Mouse (Mus musculus) kidney, embryonic 15.5 days (tissue): Measurements from ENCODE around the gene B3gat3. TPM values are rescaled to one million over a fixed set of nuclear protein-coding genes. Genes with fewer than 3 reads are reported as not detected.

Source experiments
- ATAC-seq: fragments of 200-750 bp; cut with Nextera tagmentation; replicated peaks from 2 replicates; pipeline ENCODE4 v1.8.0; 2017; ENCODE audit warnings: moderate TSS enrichment; ENCODE audit not compliant: low FRiP score
- H3K27ac ChIP-seq: fragments of 300-500 bp; sonication (generic); 2 replicates; pipeline ENCODE4 v1.5.1; 2015; ENCODE audit warnings: mild to moderate bottlenecking, inconsistent platforms
- H3K27me3 ChIP-seq: fragments of 300-500 bp; sonication (generic); 2 replicates; pipeline ENCODE4 v1.6.1; 2015; ENCODE audit warnings: inconsistent platforms
- H3K36me3 ChIP-seq: fragments of 300-500 bp; sonication (generic); 2 replicates; pipeline ENCODE4 v1.6.1; 2015; ENCODE audit warnings: inconsistent platforms
- H3K4me1 ChIP-seq: fragments of 300-500 bp; sonication (generic); 2 replicates; pipeline ENCODE4 v1.6.1; 2015; ENCODE audit warnings: inconsistent platforms
- H3K4me2 ChIP-seq: fragments of 300-500 bp; sonication (generic); 2 replicates; pipeline ENCODE4 v1.6.1; 2015; ENCODE audit warnings: moderate library complexity, mild to moderate bottlenecking, inconsistent platforms
- H3K4me3 ChIP-seq: fragments of 300-500 bp; sonication (generic); replicated peaks from 2 replicates; pipeline ENCODE4 v1.5.1; 2015; ENCODE audit warnings: mild to moderate bottlenecking, inconsistent platforms
- H3K9ac ChIP-seq: fragments of 300-500 bp; sonication (generic); 2 replicates; pipeline ENCODE4 v1.6.1; 2015; ENCODE audit warnings: mild to moderate bottlenecking, inconsistent platforms
- H3K9me3 ChIP-seq: fragments of 300-500 bp; sonication (generic); replicated peaks from 2 replicates; pipeline ENCODE4 v1.6.1; 2016; ENCODE audit warnings: inconsistent platforms
- WGBS: fragments of 180-500 bp; shearing (Covaris S2); methylation state at CpG from one replicate; pipeline ENCODE4 v1.1.7; 2015; ENCODE audit warnings: mixed read lengths; 5-methylcytosine and 5-hydroxymethylcytosine counted together
- microRNA-seq: library from miRNA; unstranded; fragments of <30 nt; microRNA quantifications from one replicate; pipeline ENCODE4, GENCODE M21; 2016
- polyA plus RNA-seq: library from polyadenylated mRNA; unstranded; fragments of >200 nt; fragmentation: Nextera tagmentation; extraction: Ambion mirVana; gene quantifications from 2 replicates; pipeline ENCODE4 v1.2.1, GENCODE M21; 2015

Gene B3gat3
- polyA plus RNA-seq, 1 experiment from 2014 or later: 51.8 TPM

DNA sequence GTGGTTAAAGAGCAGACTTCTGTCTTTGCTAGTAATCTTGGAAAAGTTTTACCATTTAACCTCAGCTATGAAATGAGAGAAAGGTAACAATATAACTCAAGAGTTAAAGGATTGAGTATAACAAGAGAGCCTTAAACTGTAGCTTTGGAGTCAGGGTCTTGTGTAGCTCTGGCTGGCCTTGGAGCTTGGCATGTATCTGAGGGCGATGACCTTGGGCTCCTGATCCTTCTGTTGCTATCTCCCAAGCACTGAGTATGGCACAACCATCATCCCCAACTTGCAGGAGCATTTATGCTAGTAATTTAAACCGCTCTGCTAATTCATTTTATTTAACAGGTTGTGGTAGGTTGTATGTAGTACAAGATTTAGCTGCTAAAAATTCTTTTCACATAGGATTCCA lies 55.3 kb downstream of the B3gat3 start:
- ATAC-seq: no peak
- peaks cover 100% of the 10 kb centered on the region for H3K36me3 ChIP-seq
- WGBS: 89% methylated on average over 2 of the region's 2 CpGs
- no peak overlapping the region for H3K9ac ChIP-seq
- no peaks in the 10 kb centered on the region for H3K9me3 ChIP-seq
- peaks cover 6% of the 10 kb centered on the region; the same call in 1 of the 2 replicates for H3K4me1 ChIP-seq
- H3K4me2 ChIP-seq: no peak overlapping the region
- no peak overlapping the region for H3K4me3 ChIP-seq
- no peaks in the 10 kb centered on the region for H3K27me3 ChIP-seq
- peak overlapping the region; percentile 13; the same call in 1 of the 2 replicates for H3K27ac ChIP-seq

DNA sequence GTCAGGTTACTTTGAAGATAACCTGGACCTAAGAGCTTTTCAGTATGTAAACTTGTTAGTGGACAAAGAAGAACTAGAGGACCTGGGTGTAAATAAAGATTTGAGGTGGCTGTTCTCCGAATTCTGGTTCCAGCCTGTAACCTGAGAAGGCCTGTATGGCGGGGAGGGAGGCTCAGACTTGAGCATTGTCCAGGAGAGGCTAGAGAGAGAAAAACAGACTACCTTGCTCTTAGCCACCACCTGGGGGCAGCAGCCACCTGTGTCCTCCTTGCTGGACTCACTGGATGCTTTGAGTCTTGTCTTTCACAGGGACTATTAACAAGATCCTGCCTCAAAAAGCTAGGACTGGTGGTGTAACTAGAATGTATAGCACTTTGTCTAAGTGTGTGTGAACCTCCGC lies 56.4 kb downstream of the B3gat3 start:
- Histone ChIP-seq H3K4me3 (no peak overlapping the region), H3K4me2 (no peak overlapping the region), H3K36me3 (peaks cover 96% of the 10 kb centered on the region), H3K27me3 (no peaks in the 10 kb centered on the region), H3K4me1 (peaks cover 6% of the 10 kb centered on the region; the same call in 1 of the 2 replicates), H3K9ac (no peak overlapping the region), H3K9me3 (no peaks in the 10 kb centered on the region), H3K27ac (peak overlapping the region; percentile 5; the same call in 1 of the 2 replicates)
- 39% methylated on average over 3 of the region's 3 CpGs for WGBS
- peak; percentile 87; the same call in 1 of the 2 replicates for ATAC-seq

Small RNA genes lying within 50 kb of the gene (microRNA-seq; reads per million reads assigned to microRNA genes)
- gene Mir5136: not detected

Other genes starting within 250 kb of the B3gat3 start
- gene Slc3a2, start 197.0 kb upstream of the B3gat3 start, polyA plus RNA-seq: 115 and 123 TPM in 2 replicates
- 90.1 and 94.2 TPM in 2 replicates for gene Wdr74, start 184.5 kb upstream of the B3gat3 start, polyA plus RNA-seq
- gene 1700092M07Rik, start 179.7 kb upstream of the B3gat3 start, polyA plus RNA-seq: 2.0 and 2.6 TPM in 2 replicates
- gene Stx5a, start 179.0 kb upstream of the B3gat3 start, polyA plus RNA-seq: 132 and 145 TPM in 2 replicates
- 183 and 189 TPM in 2 replicates for gene Nxf1, start 163.3 kb upstream of the B3gat3 start, polyA plus RNA-seq
- 206 and 220 TPM in 2 replicates for gene Tmem223, start 149.4 kb upstream of the B3gat3 start, polyA plus RNA-seq
- 83.6 and 85.6 TPM in 2 replicates for gene Tmem179b, start 145.9 kb upstream of the B3gat3 start, polyA plus RNA-seq
- 31.5 and 35.1 TPM in 2 replicates for gene Taf6l, start 134.0 kb upstream of the B3gat3 start, polyA plus RNA-seq
- gene Polr2g, start 121.8 kb upstream of the B3gat3 start, polyA plus RNA-seq: 172 and 187 TPM in 2 replicates
- 5.1 and 5.7 TPM in 2 replicates for gene Zbtb3, start 117.8 kb upstream of the B3gat3 start, polyA plus RNA-seq
- 61.7 and 62.7 TPM in 2 replicates for gene Ttc9c, start 101.0 kb upstream of the B3gat3 start, polyA plus RNA-seq
- gene Hnrnpul2, start 100.4 kb upstream of the B3gat3 start, polyA plus RNA-seq: 5.6 and 6.4 TPM in 2 replicates
- gene AC129217.1, start 90.6 kb upstream of the B3gat3 start, polyA plus RNA-seq: not detected in 2 replicates
- 52.1 and 58.1 TPM in 2 replicates for gene Bscl2, start 82.9 kb upstream of the B3gat3 start, polyA plus RNA-seq
- 4.8 and 8.5 TPM in 2 replicates for gene Gng3, start 81.2 kb upstream of the B3gat3 start, polyA plus RNA-seq
- gene Lrrn4cl, start 69.6 kb upstream of the B3gat3 start, polyA plus RNA-seq: 0.84 and 1.3 TPM in 2 replicates
- 192 and 195 TPM in 2 replicates for gene Ubxn1, start 48.9 kb upstream of the B3gat3 start, polyA plus RNA-seq
- gene Uqcc3, start 39.5 kb upstream of the B3gat3 start, polyA plus RNA-seq: 69.5 and 72.8 TPM in 2 replicates
- 82.3 and 111 TPM in 2 replicates for gene Lbhd1, start 36.6 kb upstream of the B3gat3 start, polyA plus RNA-seq
- not detected in 2 replicates for gene Gm49403, start 36.4 kb upstream of the B3gat3 start, polyA plus RNA-seq
- gene 1810009A15Rik, start 31.5 kb upstream of the B3gat3 start, polyA plus RNA-seq: 100 TPM in 2 replicates
- gene Gm49416, start 31.4 kb upstream of the B3gat3 start, polyA plus RNA-seq: not detected in 2 replicates
- 42.4 and 47.4 TPM in 2 replicates for gene Ints5, start 27.4 kb upstream of the B3gat3 start, polyA plus RNA-seq
- gene Ganab, start 22.3 kb upstream of the B3gat3 start, polyA plus RNA-seq: 126 and 130 TPM in 2 replicates
- gene Rom1, start 9.0 kb downstream of the B3gat3 start, polyA plus RNA-seq: 3.9 and 4.9 TPM in 2 replicates
- 28.7 and 33.5 TPM in 2 replicates for gene Eml3, start 9.2 kb downstream of the B3gat3 start, polyA plus RNA-seq
- gene Mta2, start 21.5 kb downstream of the B3gat3 start, polyA plus RNA-seq: 166 and 168 TPM in 2 replicates
- gene Tut1, start 33.5 kb downstream of the B3gat3 start, polyA plus RNA-seq: 32.9 and 33.5 TPM in 2 replicates
- 467 and 476 TPM in 2 replicates for gene Eef1g, start 46.7 kb downstream of the B3gat3 start, polyA plus RNA-seq
- 17.3 and 18.2 TPM in 2 replicates for gene Ahnak, start 68.9 kb downstream of the B3gat3 start, polyA plus RNA-seq
- gene Scgb1a1, start 167.6 kb downstream of the B3gat3 start, polyA plus RNA-seq: not detected in 2 replicates
- gene Asrgl1, start 215.3 kb downstream of the B3gat3 start, polyA plus RNA-seq: 19.4 and 22.0 TPM in 2 replicates